Mouse (Mus musculus) leukemia stem cell, adult 10-12 weeks (primary cell): ENCODE results near the gene Gm45337. TPM values are rescaled to one million over a fixed set of nuclear protein-coding genes. Genes with fewer than 3 reads are reported as not detected.

Source experiments
- polyA plus RNA-seq: library from polyadenylated mRNA; stranded (reverse); fragments of >175 nt; gene quantifications from 2 replicates; pipeline ENCODE4 v1.2.3, GENCODE M21; 2012; ENCODE audit warnings: low replicate concordance

Gene Gm45337
- polyA plus RNA-seq = not detected in 2 replicates

GRCm38 (mm10) chr7:142144507-142144906 is at the start of gene Gm45337:
Gene Gm45337 (minus strand): TSS chr7:142144607.

GRCm38 (mm10) chr7:142190289-142190688 is 45.9 kb upstream of the Gm45337 start, which contains the start of gene Gm10153:
Gene Gm10153 (minus strand): TSS chr7:142190389.

GRCm38 (mm10) chr7:142175905-142176304 is 31.5 kb upstream of the Gm45337 start, which contains the start of gene Krtap5-2:
Gene Krtap5-2 (minus strand): TSS chr7:142176005.

GRCm38 (mm10) chr7:142165639-142166038 is 21.2 kb upstream of the Gm45337 start, which contains the start of gene Gm4553:
Gene Gm4553 (minus strand): TSS chr7:142165739.

DNA sequence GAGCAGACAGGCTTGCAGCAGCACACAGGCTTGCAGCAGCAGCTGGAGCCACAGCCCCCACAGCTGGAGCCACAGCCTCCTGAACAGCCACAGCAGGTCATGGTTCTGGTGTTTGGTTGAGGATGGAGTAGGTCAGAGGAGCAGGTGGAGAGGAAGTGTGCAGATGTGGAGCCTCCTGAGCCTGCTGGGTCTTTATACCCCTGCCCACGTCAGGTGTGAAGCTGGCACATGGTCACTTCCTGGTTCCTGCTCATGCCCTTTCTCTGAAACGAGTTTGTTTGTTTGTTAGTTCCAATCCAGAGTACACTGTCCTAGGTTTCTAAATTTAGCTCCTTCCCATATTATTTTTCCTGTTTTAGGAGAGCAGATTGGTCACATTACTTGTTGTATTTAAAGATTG is 12.6 kb upstream of the Gm45337 start, which contains the start of gene Gm29735:
Gm29735 (minus strand) TSS at position 101 of the 400 bp plus-strand sequence.

GRCm38 (mm10) chr7:142135934-142136333 is 8.5 kb downstream of the Gm45337 start, which contains the start of gene Gm39115:
Gene Gm39115 (minus strand): TSS chr7:142136034.

GRCm38 (mm10) chr7:142120629-142121028 is 23.8 kb downstream of the Gm45337 start, which contains the start of gene Gm45618:
Gene Gm45618 (minus strand): TSS chr7:142120729.

DNA sequence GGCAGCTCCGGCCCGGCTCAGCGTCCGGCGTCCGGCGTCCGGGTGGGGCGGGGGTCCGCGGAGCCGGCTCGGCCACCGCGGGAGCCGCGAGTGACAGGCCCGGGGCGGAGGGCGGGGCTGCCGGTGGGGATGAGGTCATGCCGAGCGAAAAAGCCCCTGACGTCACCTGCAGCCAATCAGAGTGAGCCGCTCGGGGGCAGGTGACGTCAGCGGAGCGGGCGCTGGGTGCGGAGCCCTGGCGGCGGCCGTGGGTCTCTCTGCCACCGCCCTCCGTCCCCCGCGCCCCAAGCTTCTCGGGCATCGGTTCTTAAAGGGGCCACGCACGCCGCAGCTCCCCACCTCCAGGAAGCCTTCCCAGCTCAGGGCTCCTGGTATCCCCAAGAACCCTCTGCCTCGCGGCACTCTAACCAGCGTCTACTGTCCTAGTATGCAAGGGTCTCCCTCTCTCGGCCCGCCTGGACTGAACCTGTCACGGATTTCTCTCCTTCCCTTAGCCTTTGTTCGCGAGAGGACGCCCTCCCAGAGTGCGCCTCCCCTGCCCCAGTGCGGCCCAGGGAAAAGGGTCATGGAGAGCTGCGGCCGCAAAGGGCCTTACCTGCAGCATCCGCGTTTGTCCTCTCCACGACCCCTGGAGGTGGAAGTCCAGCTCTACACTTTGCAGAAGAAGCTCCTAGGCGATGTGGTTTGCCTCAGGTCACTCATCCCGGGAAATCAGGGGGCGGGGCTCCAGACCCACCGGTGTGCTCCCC is 49.0 kb downstream of the Gm45337 start, which contains the start of gene Dusp8:
Dusp8 (minus strand) TSS at position 661 of the 749 bp plus-strand sequence.

Other genes with a start within 250 kb of the Gm45337 start
- gene Tollip, start 226.1 kb downstream of the Gm45337 start, polyA plus RNA-seq = 57.6 and 72.5 TPM in 2 replicates
- gene Brsk2, start 194.9 kb downstream of the Gm45337 start, polyA plus RNA-seq = not detected in 2 replicates
- gene Mob2, start 83.5 kb downstream of the Gm45337 start, polyA plus RNA-seq = 10.0 and 53.1 TPM in 2 replicates
- gene Dusp8, start 48.8 kb downstream of the Gm45337 start, polyA plus RNA-seq = 14.9 and 17.9 TPM in 2 replicates
- not detected in 2 replicates for gene Gm45618, start 23.9 kb downstream of the Gm45337 start, polyA plus RNA-seq
- not detected in 2 replicates for gene Gm39115, start 8.6 kb downstream of the Gm45337 start, polyA plus RNA-seq
- not detected in 2 replicates for gene Gm29735, start 12.5 kb upstream of the Gm45337 start, polyA plus RNA-seq
- not detected in 2 replicates for gene Gm4553, start 21.1 kb upstream of the Gm45337 start, polyA plus RNA-seq
- not detected in 2 replicates for gene Krtap5-2, start 31.4 kb upstream of the Gm45337 start, polyA plus RNA-seq
- gene Gm10153, start 45.8 kb upstream of the Gm45337 start, polyA plus RNA-seq = not detected in 2 replicates
- gene Krtap5-3, start 56.8 kb upstream of the Gm45337 start, polyA plus RNA-seq = not detected in 2 replicates
- gene Gm7579, start 67.3 kb upstream of the Gm45337 start, polyA plus RNA-seq = not detected in 2 replicates
- not detected in 2 replicates for gene Krtap5-5, start 85.4 kb upstream of the Gm45337 start, polyA plus RNA-seq
- gene Gm40460, start 96.5 kb upstream of the Gm45337 start, polyA plus RNA-seq = not detected in 2 replicates
- gene Gm2431, start 113.7 kb upstream of the Gm45337 start, polyA plus RNA-seq = not detected in 2 replicates
- not detected in 2 replicates for gene Gm4559, start 129.8 kb upstream of the Gm45337 start, polyA plus RNA-seq
- not detected in 2 replicates for gene Krtap5-1, start 152.5 kb upstream of the Gm45337 start, polyA plus RNA-seq
- not detected in 2 replicates for gene Krtap5-4, start 158.9 kb upstream of the Gm45337 start, polyA plus RNA-seq
- gene Ifitm10, start 229.1 kb upstream of the Gm45337 start, polyA plus RNA-seq = 7.7 and 27.5 TPM in 2 replicates
- gene Gm49369, start 238.1 kb upstream of the Gm45337 start, polyA plus RNA-seq = 13.8 TPM in 1 of 2 replicates, not detected in the other
- 189 and 243 TPM in 2 replicates for gene Ctsd, start 243.4 kb upstream of the Gm45337 start, polyA plus RNA-seq